Mouse (Mus musculus): ENCODE results near the gene Tubgcp5. TPM values are rescaled to one million over a fixed set of nuclear protein-coding genes. Genes with fewer than 3 reads are reported as not detected.

The Tubgcp5 gene
- polyA plus RNA-seq, 1 experiment = 26.9 TPM

DNA sequence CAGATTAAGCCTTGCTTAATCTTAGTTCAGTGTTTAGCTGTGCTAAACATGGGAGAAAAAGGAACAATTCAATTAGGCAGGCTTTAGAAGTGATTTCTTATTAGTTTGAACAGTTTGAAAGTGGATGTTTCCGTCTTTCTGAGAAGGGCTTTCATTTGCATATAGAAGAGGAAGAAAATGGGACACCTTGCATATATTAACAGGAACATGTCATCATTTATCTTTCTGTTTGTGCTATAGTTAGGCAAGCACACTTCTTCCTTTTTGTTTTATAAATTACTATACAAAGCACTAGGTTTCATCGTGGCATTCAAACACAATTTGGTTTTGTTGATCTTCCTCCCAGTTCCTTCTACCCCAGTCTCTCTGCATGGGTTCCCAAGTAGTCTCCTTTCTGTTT is 63.8 kb downstream of the Tubgcp5 start:
- Histone ChIP-seq H3K4me3 (ENCODE audit: low read depth, low read length) (no peak overlapping the region), H3K9ac (ENCODE audit: low read depth, poor library complexity, severe bottlenecking) (no peak overlapping the region), H3K27me3 (ENCODE audit: control insufficient read depth, insufficient read depth, low read length, poor library complexity, severe bottlenecking) (no peaks in the 10 kb centered on the region), H3K36me3 (ENCODE audit: control insufficient read depth, insufficient read depth, low read length, poor library complexity, severe bottlenecking) (no peaks in the 10 kb centered on the region), H3K27ac (ENCODE audit: insufficient read depth, low read length) (no peak overlapping the region), H3K4me1 (ENCODE audit: control insufficient read depth, insufficient read depth, low read length) (no peaks in the 10 kb centered on the region), H3K9me3 (replicated peaks; ENCODE audit: control insufficient read depth, insufficient read depth, low read length, poor library complexity, severe bottlenecking) (no peaks in the 10 kb centered on the region)
- no peak for TF ChIP-seq EP300 (IDR thresholded peaks at IDR 0.05; ENCODE audit: insufficient read depth, low read depth, low read length)
- no peak for TF ChIP-seq POLR2A (IDR thresholded peaks at IDR 0.05; ENCODE audit: insufficient read depth, low read length)
- TF ChIP-seq CTCF (IDR thresholded peaks at IDR 0.05; ENCODE audit: low read depth, low read length) = no peak

GRCm38 (mm10) chr7:55858836-55859517 is 65.0 kb downstream of the Tubgcp5 start:
- TF ChIP-seq POLR2A (IDR thresholded peaks at IDR 0.05; ENCODE audit: insufficient read depth, low read length) (no peak), EP300 (IDR thresholded peaks at IDR 0.05; ENCODE audit: insufficient read depth, low read depth, low read length) (no peak), CTCF (IDR thresholded peaks at IDR 0.05; ENCODE audit: low read depth, low read length) (no peak)
- H3K27ac ChIP-seq (ENCODE audit: insufficient read depth, low read length) = no peak overlapping the region
- H3K9ac ChIP-seq (ENCODE audit: low read depth, poor library complexity, severe bottlenecking) = no peak overlapping the region
- H3K9me3 ChIP-seq (replicated peaks; ENCODE audit: control insufficient read depth, insufficient read depth, low read length, poor library complexity, severe bottlenecking) = no peaks in the 10 kb centered on the region
- H3K27me3 ChIP-seq (ENCODE audit: control insufficient read depth, insufficient read depth, low read length, poor library complexity, severe bottlenecking) = no peaks in the 10 kb centered on the region
- H3K4me3 ChIP-seq (ENCODE audit: low read depth, low read length) = no peak overlapping the region
- no peaks in the 10 kb centered on the region for H3K36me3 ChIP-seq (ENCODE audit: control insufficient read depth, insufficient read depth, low read length, poor library complexity, severe bottlenecking)
- no peaks in the 10 kb centered on the region for H3K4me1 ChIP-seq (ENCODE audit: control insufficient read depth, insufficient read depth, low read length)

GRCm38 (mm10) chr7:55859518-55859872 is 65.5 kb downstream of the Tubgcp5 start:
- Histone ChIP-seq H3K4me1 (ENCODE audit: control insufficient read depth, insufficient read depth, low read length) (no peaks in the 10 kb centered on the region), H3K27me3 (ENCODE audit: control insufficient read depth, insufficient read depth, low read length, poor library complexity, severe bottlenecking) (no peaks in the 10 kb centered on the region), H3K9me3 (replicated peaks; ENCODE audit: control insufficient read depth, insufficient read depth, low read length, poor library complexity, severe bottlenecking) (no peaks in the 10 kb centered on the region), H3K9ac (ENCODE audit: low read depth, poor library complexity, severe bottlenecking) (no peak overlapping the region), H3K4me3 (ENCODE audit: low read depth, low read length) (no peak overlapping the region), H3K36me3 (ENCODE audit: control insufficient read depth, insufficient read depth, low read length, poor library complexity, severe bottlenecking) (no peaks in the 10 kb centered on the region), H3K27ac (ENCODE audit: insufficient read depth, low read length) (no peak overlapping the region)
- no peak for TF ChIP-seq EP300 (IDR thresholded peaks at IDR 0.05; ENCODE audit: insufficient read depth, low read depth, low read length)
- TF ChIP-seq POLR2A (IDR thresholded peaks at IDR 0.05; ENCODE audit: insufficient read depth, low read length) = no peak
- TF ChIP-seq CTCF (IDR thresholded peaks at IDR 0.05; ENCODE audit: low read depth, low read length) = no peak

- Histone ChIP-seq H3K27ac (ENCODE audit: insufficient read depth, low read length) (no peak overlapping the region), H3K36me3 (ENCODE audit: control insufficient read depth, insufficient read depth, low read length, poor library complexity, severe bottlenecking) (no peaks in the 10 kb centered on the region), H3K9ac (ENCODE audit: low read depth, poor library complexity, severe bottlenecking) (no peak overlapping the region), H3K4me3 (ENCODE audit: low read depth, low read length) (no peak overlapping the region), H3K4me1 (ENCODE audit: control insufficient read depth, insufficient read depth, low read length) (no peaks in the 10 kb centered on the region), H3K9me3 (replicated peaks; ENCODE audit: control insufficient read depth, insufficient read depth, low read length, poor library complexity, severe bottlenecking) (no peaks in the 10 kb centered on the region), H3K27me3 (ENCODE audit: control insufficient read depth, insufficient read depth, low read length, poor library complexity, severe bottlenecking) (no peaks in the 10 kb centered on the region)
- TF ChIP-seq CTCF (IDR thresholded peaks at IDR 0.05; ENCODE audit: low read depth, low read length) = no peak
- TF ChIP-seq POLR2A (IDR thresholded peaks at IDR 0.05; ENCODE audit: insufficient read depth, low read length) = no peak
- no peak for TF ChIP-seq EP300 (IDR thresholded peaks at IDR 0.05; ENCODE audit: insufficient read depth, low read depth, low read length)
Measured at GRCm38 (mm10) chr7:55859956-55860355, 66.0 kb downstream of the Tubgcp5 start.

GRCm38 (mm10) chr7:55861175-55861574 is 67.2 kb downstream of the Tubgcp5 start:
- H3K9me3 ChIP-seq (replicated peaks; ENCODE audit: control insufficient read depth, insufficient read depth, low read length, poor library complexity, severe bottlenecking) = no peaks in the 10 kb centered on the region
- no peaks in the 10 kb centered on the region for H3K27me3 ChIP-seq (ENCODE audit: control insufficient read depth, insufficient read depth, low read length, poor library complexity, severe bottlenecking)
- no peak overlapping the region for H3K4me3 ChIP-seq (ENCODE audit: low read depth, low read length)
- TF ChIP-seq CTCF (IDR thresholded peaks at IDR 0.05; ENCODE audit: low read depth, low read length) = no peak
- no peak for TF ChIP-seq EP300 (IDR thresholded peaks at IDR 0.05; ENCODE audit: insufficient read depth, low read depth, low read length)
- no peak for TF ChIP-seq POLR2A (IDR thresholded peaks at IDR 0.05; ENCODE audit: insufficient read depth, low read length)
- H3K36me3 ChIP-seq (ENCODE audit: control insufficient read depth, insufficient read depth, low read length, poor library complexity, severe bottlenecking) = no peaks in the 10 kb centered on the region
- H3K27ac ChIP-seq (ENCODE audit: insufficient read depth, low read length) = no peak overlapping the region
- H3K9ac ChIP-seq (ENCODE audit: low read depth, poor library complexity, severe bottlenecking) = no peak overlapping the region
- H3K4me1 ChIP-seq (ENCODE audit: control insufficient read depth, insufficient read depth, low read length) = no peaks in the 10 kb centered on the region

- Histone ChIP-seq H3K9me3 (replicated peaks; ENCODE audit: control insufficient read depth, insufficient read depth, low read length, poor library complexity, severe bottlenecking) (no peaks in the 10 kb centered on the region), H3K36me3 (ENCODE audit: control insufficient read depth, insufficient read depth, low read length, poor library complexity, severe bottlenecking) (no peaks in the 10 kb centered on the region), H3K27ac (ENCODE audit: insufficient read depth, low read length) (no peak overlapping the region), H3K4me1 (ENCODE audit: control insufficient read depth, insufficient read depth, low read length) (no peaks in the 10 kb centered on the region), H3K27me3 (ENCODE audit: control insufficient read depth, insufficient read depth, low read length, poor library complexity, severe bottlenecking) (no peaks in the 10 kb centered on the region), H3K4me3 (ENCODE audit: low read depth, low read length) (no peak overlapping the region), H3K9ac (ENCODE audit: low read depth, poor library complexity, severe bottlenecking) (no peak overlapping the region)
- TF ChIP-seq EP300 (IDR thresholded peaks at IDR 0.05; ENCODE audit: insufficient read depth, low read depth, low read length) = no peak
- TF ChIP-seq POLR2A (IDR thresholded peaks at IDR 0.05; ENCODE audit: insufficient read depth, low read length) = no peak
- TF ChIP-seq CTCF (IDR thresholded peaks at IDR 0.05; ENCODE audit: low read depth, low read length) = no peak
Measured at GRCm38 (mm10) chr7:55865044-55865443, 71.1 kb downstream of the Tubgcp5 start.

Data from ES-Bruce4 (cell line).